Mouse (Mus musculus): ENCODE data around the gene Ubxn7.

- TF ChIP-seq MYOD1 (IDR thresholded peaks at IDR 0.05; ENCODE audit: control insufficient read depth in 1 of 3, insufficient read length in 2 of 3, low read depth in 2 of 3) = no peak
- TF ChIP-seq POLR2A (IDR thresholded peaks at IDR 0.05; ENCODE audit: insufficient read length, low read depth) = no peak
- TF ChIP-seq MAX (IDR thresholded peaks at IDR 0.05; ENCODE audit: low read depth) = no peak
- TF ChIP-seq E2F4 (IDR thresholded peaks at IDR 0.05; ENCODE audit: insufficient read depth) = no peak
- no peak for TF ChIP-seq TCF12 (IDR thresholded peaks at IDR 0.05; ENCODE audit: insufficient read depth, poor library complexity, severe bottlenecking)
- no peak for TF ChIP-seq CEBPB (IDR thresholded peaks at IDR 0.05; ENCODE audit: insufficient read depth, poor library complexity, severe bottlenecking)
- no peak for TF ChIP-seq USF1 (IDR thresholded peaks at IDR 0.05; ENCODE audit: low read depth)
- no peak for TF ChIP-seq POLR2AphosphoS2 (IDR thresholded peaks at IDR 0.05; ENCODE audit: insufficient read length, low read depth)
- TF ChIP-seq TCF3 (IDR thresholded peaks at IDR 0.05; ENCODE audit: insufficient read length, low read depth) = no peak
Measured at GRCm38 (mm10) chr16:32384885-32385284, 52.8 kb downstream of the Ubxn7 start.
